Mouse (Mus musculus) heart, embryonic 12.5 days (tissue): Measurements from ENCODE around the gene Spag9. TPM values are rescaled to one million over a fixed set of nuclear protein-coding genes. Genes with fewer than 3 reads are reported as not detected.
"Not testable (repeated sequence)": the region's sequence is repeated elsewhere in the genome, so short reads cannot be mapped to it uniquely, and the experiment has no call there.

ENCODE experiments used
- ATAC-seq: fragments of 200-750 bp; cut with Nextera tagmentation; 2 replicates; pipeline ENCODE4 v1.8.0; 2017; ENCODE audit warnings: moderate TSS enrichment, moderate library complexity; ENCODE audit not compliant: insufficient number of reproducible peaks, low FRiP score
- H3K27ac ChIP-seq: fragments of 300-500 bp; sonication (generic); 2 replicates; pipeline ENCODE4 v1.5.1; 2016; ENCODE audit warnings: mild to moderate bottlenecking, moderate library complexity; ENCODE audit not compliant: poor library complexity, severe bottlenecking
- H3K27me3 ChIP-seq: fragments of 300-500 bp; sonication (generic); replicated peaks from 2 replicates; pipeline ENCODE4 v1.6.1; 2016; ENCODE audit warnings: mild to moderate bottlenecking, moderate library complexity
- H3K36me3 ChIP-seq: fragments of 300-500 bp; sonication (generic); 2 replicates; pipeline ENCODE4 v1.6.1; 2016; ENCODE audit warnings: mild to moderate bottlenecking, moderate library complexity
- H3K4me1 ChIP-seq: fragments of 300-500 bp; sonication (generic); replicated peaks from 2 replicates; pipeline ENCODE4 v1.6.1; 2016; ENCODE audit warnings: mild to moderate bottlenecking
- H3K4me2 ChIP-seq: fragments of 300-500 bp; sonication (generic); 2 replicates; pipeline ENCODE4 v1.6.1; 2016; ENCODE audit warnings: mild to moderate bottlenecking, moderate library complexity
- H3K4me3 ChIP-seq: fragments of 300-500 bp; sonication (generic); 2 replicates; pipeline ENCODE4 v1.5.1; 2016; ENCODE audit warnings: mild to moderate bottlenecking
- H3K9ac ChIP-seq: fragments of 300-500 bp; sonication (generic); 2 replicates; pipeline ENCODE4 v1.6.1; 2016; ENCODE audit warnings: mild to moderate bottlenecking, moderate library complexity
- H3K9me3 ChIP-seq: fragments of 300-500 bp; sonication (generic); replicated peaks from 2 replicates; pipeline ENCODE4 v1.6.1; 2016; ENCODE audit warnings: mild to moderate bottlenecking, moderate library complexity
- WGBS: fragments of 180-500 bp; shearing (Covaris S2); methylation state at CpG from one replicate; pipeline ENCODE4 v1.1.7; 2016; 5-methylcytosine and 5-hydroxymethylcytosine counted together
- polyA plus RNA-seq: library from polyadenylated mRNA; unstranded; fragments of >200 nt; fragmentation: Nextera tagmentation; extraction: Ambion mirVana; gene quantifications from 2 replicates; pipeline ENCODE4 v1.2.1, GENCODE M21; 2016

Spag9 gene
- polyA plus RNA-seq, 1 experiment from 2014 or later, result 48.3 TPM

DNA sequence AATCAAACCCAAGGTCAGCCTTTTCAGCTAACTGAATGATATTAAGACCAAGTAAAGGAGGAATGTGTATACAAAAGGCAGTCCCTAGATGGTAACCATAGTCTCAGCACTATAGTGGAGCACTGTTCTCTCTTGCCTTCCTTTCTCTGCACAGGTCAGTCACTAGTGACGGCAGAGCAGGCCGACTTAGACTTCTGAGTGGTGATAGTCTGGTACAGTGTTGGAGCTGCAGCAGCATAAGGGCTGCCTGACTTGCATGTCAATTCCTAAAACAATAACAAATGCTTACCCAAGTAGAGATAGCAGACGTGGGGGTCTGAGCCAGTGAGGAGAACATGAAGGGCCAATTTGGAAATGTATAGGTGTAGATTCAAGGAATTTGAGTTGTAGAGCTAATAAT is 58.3 kb downstream of the Spag9 start:
- no peak for ATAC-seq
- no peak overlapping the region for H3K9ac ChIP-seq
- H3K27ac ChIP-seq, result no peak overlapping the region
- no peak overlapping the region for H3K4me2 ChIP-seq
- WGBS, result 69% methylated on average over 3 of the region's 3 CpGs
- 0 out of 2 replicates have a peak, but pooled peaks cover 6% of the 10 kb centered on the region for H3K4me1 ChIP-seq
- peaks cover 33% of the 10 kb centered on the region for H3K36me3 ChIP-seq
- H3K27me3 ChIP-seq, result no peaks in the 10 kb centered on the region
- H3K9me3 ChIP-seq, result no peaks in the 10 kb centered on the region
- H3K4me3 ChIP-seq, result no peak overlapping the region

DNA sequence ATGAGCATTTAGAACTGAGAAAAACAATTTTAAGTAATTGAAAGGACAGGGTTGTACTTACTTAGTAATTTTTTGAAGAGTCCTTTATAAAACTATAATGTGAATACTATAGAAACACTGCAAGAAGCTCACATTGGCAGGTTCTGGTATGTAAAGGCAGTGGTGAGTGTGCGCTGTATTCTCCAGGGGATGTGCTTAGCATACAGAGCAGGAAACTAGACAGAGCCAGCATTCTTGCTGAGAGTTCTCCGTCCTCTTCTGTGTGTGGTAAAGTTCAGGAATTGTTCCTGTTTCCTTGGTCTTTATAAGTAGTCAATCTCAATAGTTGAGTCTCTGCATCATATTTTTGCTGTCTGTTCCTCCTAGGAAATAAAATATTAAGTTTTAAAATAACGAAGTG is 59.0 kb downstream of the Spag9 start:
- Histone ChIP-seq H3K27ac (no peak overlapping the region), H3K36me3 (peaks cover 35% of the 10 kb centered on the region), H3K9me3 (no peaks in the 10 kb centered on the region), H3K27me3 (no peaks in the 10 kb centered on the region), H3K9ac (no peak overlapping the region), H3K4me1 (0 out of 2 replicates have a peak, but pooled peaks cover 6% of the 10 kb centered on the region), H3K4me2 (no peak overlapping the region), H3K4me3 (no peak overlapping the region)
- 82% methylated on average over 3 of the region's 3 CpGs for WGBS
- ATAC-seq, result no peak

DNA sequence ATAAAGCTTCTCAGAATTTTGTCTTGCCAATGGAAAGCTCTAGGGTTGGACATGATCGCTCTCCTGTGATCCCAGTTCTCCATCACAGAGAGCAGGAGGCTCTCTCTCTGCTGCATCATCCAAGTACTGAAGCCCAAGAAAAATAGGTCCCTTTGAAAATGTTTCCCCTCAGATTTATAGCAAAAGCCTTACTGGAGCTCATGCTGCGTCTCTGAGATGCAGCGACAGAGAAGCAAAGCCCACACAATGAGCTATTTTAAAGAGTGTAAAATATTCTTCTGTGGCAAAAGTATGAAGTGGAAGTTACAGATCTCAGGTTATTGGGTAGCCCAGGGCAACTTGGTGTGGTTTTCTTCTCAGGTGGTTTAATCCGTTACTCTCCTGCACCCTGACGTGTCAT is 68.0 kb downstream of the Spag9 start:
- Histone ChIP-seq H3K9ac (no peak overlapping the region), H3K4me1 (no peaks in the 10 kb centered on the region), H3K27me3 (no peaks in the 10 kb centered on the region), H3K27ac (no peak overlapping the region), H3K4me2 (no peak overlapping the region), H3K4me3 (no peak overlapping the region), H3K36me3 (peaks cover 48% of the 10 kb centered on the region), H3K9me3 (no peaks in the 10 kb centered on the region)
- 93% methylated on average over 5 of the region's 5 CpGs for WGBS
- no peak for ATAC-seq

DNA sequence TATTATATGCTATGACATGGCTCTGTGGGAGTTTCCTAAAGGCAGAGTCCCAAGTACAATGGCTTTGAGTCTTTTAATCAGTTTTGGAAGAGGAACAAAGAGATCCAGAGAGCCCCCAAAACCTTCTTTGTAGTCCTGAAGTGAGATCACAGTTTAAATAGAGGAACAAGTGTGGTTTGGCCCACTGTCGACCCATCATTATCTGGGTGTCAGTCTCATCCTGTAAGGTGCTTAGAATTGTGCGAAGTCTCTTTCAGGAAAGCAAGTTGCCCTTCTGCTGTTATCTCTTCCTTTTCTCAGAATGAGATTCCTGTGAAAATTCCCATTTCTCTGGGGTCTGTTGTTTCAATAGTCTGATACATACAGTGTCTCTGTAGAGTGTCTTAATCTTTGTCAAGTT is 74.6 kb downstream of the Spag9 start:
- Histone ChIP-seq H3K9me3 (no peaks in the 10 kb centered on the region), H3K4me3 (no peak overlapping the region), H3K36me3 (peaks cover 43% of the 10 kb centered on the region), H3K27me3 (no peaks in the 10 kb centered on the region), H3K4me1 (no peaks in the 10 kb centered on the region), H3K27ac (no peak overlapping the region), H3K4me2 (no peak overlapping the region), H3K9ac (no peak overlapping the region)
- no peak for ATAC-seq
- 70% methylated on average over 2 of the region's 2 CpGs for WGBS

DNA sequence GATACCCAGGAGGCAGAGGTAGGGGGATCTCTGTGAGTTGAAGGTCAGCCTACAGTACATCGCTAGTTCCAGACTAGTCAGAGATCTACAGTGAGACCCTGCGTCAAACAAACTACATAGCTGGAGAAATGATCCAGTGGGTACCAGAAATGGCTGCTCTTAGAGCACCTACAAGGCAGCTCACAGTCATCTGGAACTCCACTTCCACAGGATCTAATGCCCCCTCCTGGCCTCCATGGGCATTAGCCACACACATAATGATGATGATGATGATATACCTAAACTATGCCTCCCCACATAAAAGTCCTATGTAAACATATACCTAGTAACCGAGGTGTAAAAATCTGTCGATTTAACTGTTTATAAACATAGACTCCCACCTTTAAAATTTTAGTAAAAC is 77.4 kb downstream of the Spag9 start:
- no peaks in the 10 kb centered on the region for H3K27me3 ChIP-seq
- no peak for ATAC-seq
- no peaks in the 10 kb centered on the region for H3K9me3 ChIP-seq
- H3K4me1 ChIP-seq, result no peaks in the 10 kb centered on the region
- no peak overlapping the region for H3K4me3 ChIP-seq
- H3K27ac ChIP-seq, result no peak overlapping the region
- WGBS, result 87% methylated on average over 4 of the region's 4 CpGs
- peaks cover 35% of the 10 kb centered on the region for H3K36me3 ChIP-seq
- H3K4me2 ChIP-seq, result no peak overlapping the region
- H3K9ac ChIP-seq, result no peak overlapping the region

DNA sequence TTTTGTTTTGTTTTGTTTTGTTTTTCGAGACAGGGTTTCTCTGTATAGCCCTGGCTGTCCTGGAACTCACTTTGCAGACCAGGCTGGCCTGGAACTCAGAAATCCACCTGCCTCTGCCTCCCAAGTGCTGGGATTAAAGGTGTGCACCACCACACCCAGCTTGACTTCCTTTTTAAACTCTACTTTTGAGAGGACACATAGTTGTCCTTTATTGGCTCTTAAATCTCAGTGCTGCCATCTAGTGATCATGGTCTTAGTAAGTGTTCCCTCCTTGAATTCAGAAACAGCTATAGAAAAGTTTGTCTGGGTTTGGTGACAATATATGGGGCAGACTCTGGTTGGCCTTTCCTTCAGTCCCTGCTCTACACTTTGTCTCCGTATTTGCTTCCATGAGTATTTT is 91.1 kb downstream of the Spag9 start:
- H3K36me3 ChIP-seq, result peaks cover 53% of the 10 kb centered on the region
- WGBS, result 75% methylated on average over 2 of the region's 2 CpGs
- not testable (repeated sequence) for H3K4me2 ChIP-seq, H3K4me3 ChIP-seq, H3K4me1 ChIP-seq, H3K27me3 ChIP-seq, H3K27ac ChIP-seq, ATAC-seq, H3K9me3 ChIP-seq, H3K9ac ChIP-seq

DNA sequence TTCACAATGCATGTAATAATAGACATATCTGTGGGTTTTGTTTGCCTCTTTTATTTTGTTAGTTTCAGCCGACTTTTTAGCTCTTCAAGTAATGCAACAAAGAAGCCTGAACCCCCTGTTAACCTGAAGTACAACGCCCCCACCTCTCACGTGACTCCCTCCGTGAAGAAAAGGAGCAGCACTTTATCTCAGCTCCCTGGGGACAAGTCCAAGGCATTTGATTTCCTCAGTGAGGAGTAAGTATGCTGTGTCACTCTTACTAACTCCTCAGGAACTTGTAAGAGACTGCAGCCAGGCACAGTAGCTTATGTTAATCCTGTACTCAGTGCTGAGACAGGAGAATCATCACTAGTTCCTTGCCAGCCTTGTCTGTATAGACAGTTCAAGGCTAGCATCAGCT is 94.6 kb downstream of the Spag9 start:
- Histone ChIP-seq H3K4me3 (no peak overlapping the region), H3K4me2 (no peak overlapping the region), H3K4me1 (no peaks in the 10 kb centered on the region), H3K9ac (no peak overlapping the region), H3K27ac (no peak overlapping the region), H3K27me3 (no peaks in the 10 kb centered on the region), H3K9me3 (no peaks in the 10 kb centered on the region), H3K36me3 (peaks cover 57% of the 10 kb centered on the region)
- ATAC-seq, result no peak
- 80% methylated on average over 4 of the region's 4 CpGs for WGBS

DNA sequence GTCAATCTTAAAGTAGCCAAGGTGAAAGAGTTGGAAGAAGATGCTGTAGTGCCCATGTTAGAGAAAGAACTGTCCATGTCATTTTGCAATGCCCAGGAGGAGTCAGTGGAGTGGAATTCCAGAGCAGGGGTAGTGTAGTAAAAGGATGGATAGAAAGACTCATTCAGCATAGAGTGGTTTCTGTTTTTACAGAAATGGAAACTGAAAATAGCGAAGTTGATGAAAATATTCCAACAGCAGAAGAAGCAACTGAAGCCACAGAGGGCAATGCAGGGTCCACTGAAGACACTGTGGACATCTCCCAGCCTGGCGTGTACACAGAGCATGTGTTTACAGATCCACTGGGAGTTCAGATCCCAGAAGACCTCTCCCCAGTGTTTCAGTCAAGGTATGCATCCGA is 101.6 kb downstream of the Spag9 start:
- Histone ChIP-seq H3K4me1 (no peaks in the 10 kb centered on the region), H3K27ac (no peak overlapping the region), H3K9me3 (no peaks in the 10 kb centered on the region), H3K27me3 (no peaks in the 10 kb centered on the region), H3K36me3 (peaks cover 71% of the 10 kb centered on the region), H3K4me2 (no peak overlapping the region), H3K4me3 (no peak overlapping the region), H3K9ac (no peak overlapping the region)
- no peak for ATAC-seq
- WGBS, result 88% methylated on average over 3 of the region's 3 CpGs

DNA sequence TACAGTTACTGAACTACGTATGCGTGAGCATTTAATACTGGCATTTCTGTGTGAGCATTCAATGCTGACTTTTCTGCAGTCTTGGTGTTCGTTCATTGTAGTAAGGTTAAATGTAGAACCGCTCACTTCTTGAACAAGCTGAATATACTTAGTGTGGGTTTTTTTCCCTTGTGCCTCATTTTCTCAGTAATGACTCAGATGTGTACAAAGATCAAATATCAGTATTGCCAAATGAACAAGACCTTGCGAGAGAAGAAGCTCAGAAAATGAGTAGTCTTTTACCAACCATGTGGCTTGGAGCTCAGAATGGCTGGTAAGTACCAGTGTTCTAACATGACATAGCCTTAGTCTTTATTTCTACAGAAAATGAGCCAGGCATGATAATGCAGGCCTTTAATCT is 102.9 kb downstream of the Spag9 start:
- no peak overlapping the region for H3K9ac ChIP-seq
- ATAC-seq, result no peak
- H3K4me3 ChIP-seq, result no peak overlapping the region
- H3K36me3 ChIP-seq, result peaks cover 69% of the 10 kb centered on the region
- H3K4me1 ChIP-seq, result no peaks in the 10 kb centered on the region
- no peak overlapping the region for H3K4me2 ChIP-seq
- no peaks in the 10 kb centered on the region for H3K27me3 ChIP-seq
- 94% methylated on average over 5 of the region's 5 CpGs for WGBS
- H3K9me3 ChIP-seq, result no peaks in the 10 kb centered on the region
- no peak overlapping the region for H3K27ac ChIP-seq

DNA sequence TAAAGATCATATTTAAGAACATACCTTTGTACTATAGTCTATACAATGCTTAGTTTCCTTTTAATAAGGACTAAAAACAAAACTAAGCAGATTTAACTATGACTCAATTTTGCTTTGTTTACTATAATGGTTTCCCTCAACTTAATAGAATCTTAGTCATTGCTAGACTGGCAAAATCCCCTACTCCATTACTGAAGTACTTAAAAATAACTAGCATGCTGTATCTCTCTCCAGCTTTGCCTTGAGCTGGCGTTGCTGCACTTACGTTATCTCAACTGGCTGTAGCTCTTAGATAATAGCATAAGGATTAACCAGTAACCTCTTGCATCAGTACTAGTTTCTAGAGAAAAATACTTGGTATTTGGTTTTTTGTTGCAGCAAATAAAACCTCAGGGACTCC is 117.9 kb downstream of the Spag9 start:
- Histone ChIP-seq H3K4me2 (no peak overlapping the region), H3K27me3 (no peaks in the 10 kb centered on the region), H3K9me3 (no peaks in the 10 kb centered on the region), H3K4me3 (no peak overlapping the region), H3K4me1 (0 out of 2 replicates have a peak, but pooled peaks cover 7% of the 10 kb centered on the region), H3K9ac (no peak overlapping the region), H3K27ac (no peak overlapping the region), H3K36me3 (peaks cover 58% of the 10 kb centered on the region)
- ATAC-seq, result no peak
- WGBS, result 23% methylated on average over 2 of the region's 2 CpGs

DNA sequence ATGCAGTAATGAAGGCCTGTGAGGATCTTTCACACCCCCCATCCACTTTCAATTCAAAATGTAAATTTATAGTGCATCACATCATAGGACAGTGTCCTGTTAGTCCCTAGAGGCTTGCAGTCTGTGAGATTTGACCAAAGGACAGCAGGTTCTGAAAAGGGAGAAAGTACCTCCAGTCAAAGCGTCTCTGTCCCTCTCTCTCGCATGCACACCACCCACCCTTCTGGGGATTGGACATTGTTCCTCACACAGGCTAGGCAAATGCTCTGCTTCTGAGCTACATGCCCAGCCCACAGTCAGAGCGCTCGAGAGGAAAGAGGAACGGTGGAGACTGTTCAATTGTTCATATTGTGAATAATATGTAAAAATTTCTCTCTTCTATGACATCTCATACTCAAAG is 119.5 kb downstream of the Spag9 start:
- H3K9ac ChIP-seq, result no peak overlapping the region
- H3K4me3 ChIP-seq, result no peak overlapping the region
- no peak overlapping the region for H3K27ac ChIP-seq
- peaks cover 46% of the 10 kb centered on the region for H3K36me3 ChIP-seq
- no peak overlapping the region for H3K4me2 ChIP-seq
- no peak for ATAC-seq
- 92% methylated on average over 5 of the region's 5 CpGs for WGBS
- H3K27me3 ChIP-seq, result no peaks in the 10 kb centered on the region
- H3K4me1 ChIP-seq, result 0 out of 2 replicates have a peak, but pooled peaks cover 7% of the 10 kb centered on the region
- H3K9me3 ChIP-seq, result no peaks in the 10 kb centered on the region

DNA sequence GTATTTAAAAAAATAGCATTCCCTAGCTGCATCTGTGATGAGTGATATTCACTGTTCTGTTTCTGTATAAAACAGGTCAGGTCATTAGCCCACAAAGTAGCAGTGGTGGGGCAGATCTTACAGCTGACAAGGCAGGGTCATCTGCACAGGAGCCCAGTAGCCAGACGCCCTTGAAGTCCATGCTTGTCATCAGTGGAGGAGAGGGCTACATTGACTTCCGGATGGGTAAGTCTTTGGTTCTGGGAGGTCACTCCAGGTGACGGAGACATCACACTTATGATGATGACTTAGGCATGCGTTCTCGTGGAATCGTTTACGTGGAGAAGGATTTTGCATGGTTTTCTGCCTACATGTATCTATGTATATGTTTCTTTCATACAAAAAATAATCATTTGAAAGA is 120.8 kb downstream of the Spag9 start:
- no peak for ATAC-seq
- H3K4me3 ChIP-seq, result no peak overlapping the region
- H3K9ac ChIP-seq, result no peak overlapping the region
- H3K4me1 ChIP-seq, result 0 out of 2 replicates have a peak, but pooled peaks cover 7% of the 10 kb centered on the region
- no peaks in the 10 kb centered on the region for H3K9me3 ChIP-seq
- H3K36me3 ChIP-seq, result peaks cover 51% of the 10 kb centered on the region
- no peak overlapping the region for H3K4me2 ChIP-seq
- 96% methylated on average over 7 of the region's 7 CpGs for WGBS
- no peaks in the 10 kb centered on the region for H3K27me3 ChIP-seq
- H3K27ac ChIP-seq, result no peak overlapping the region
